Mouse (Mus musculus) small intestine, adult 2 months (tissue): Measurements from ENCODE around the gene Zfp871.

Experiments used
- CTCF ChIP-seq: fragments of 200-500 bp; IDR thresholded peaks from 2 replicates; pipeline ENCODE4 v1.5.1; 2012; ENCODE audit warnings: low read depth, mild to moderate bottlenecking, control low read depth, inconsistent platforms, low read length, moderate library complexity, mixed read lengths; ENCODE audit not compliant: insufficient replicate concordance, insufficient read length; ENCODE audit errors: extremely low read depth
- POLR2A ChIP-seq: fragments of 200-500 bp; IDR thresholded peaks from 2 replicates; pipeline ENCODE4 v1.6.1; 2012; ENCODE audit warnings: low read depth, mild to moderate bottlenecking, control low read depth, inconsistent platforms, low read length, moderate library complexity

- TF ChIP-seq CTCF (no peak), POLR2A (no peak)
Measured at GRCm38 (mm10) chr17:32785656-32786055, 2.4 kb downstream of the Zfp871 start.
